Mouse (Mus musculus) forelimb bud, embryonic 11.5 days (tissue): ENCODE measurements around the gene Ube2cbp.

Source experiments
- DNase-seq: peaks from one replicate; pipeline ENCODE4 v3.0.0-alpha.2; 2012; ENCODE audit warnings: low read depth, low spot score

Ube2cbp gene

GRCm38 (mm10) chr9:86464151-86465105 is at the start of gene Ube2cbp:
TSS of gene Ube2cbp (minus strand) at chr9:86464950.
- DNase-seq: peak; percentile 86

- DNase-seq: no peak
Measured at GRCm38 (mm10) chr9:86514390-86514789, 49.6 kb upstream of the Ube2cbp start.

GRCm38 (mm10) chr9:86513733-86514132 is 49.0 kb upstream of the Ube2cbp start:
- no peak for DNase-seq

GRCm38 (mm10) chr9:86507437-86507836 is 42.7 kb upstream of the Ube2cbp start:
- DNase-seq: no peak

GRCm38 (mm10) chr9:86499083-86499482 is 34.3 kb upstream of the Ube2cbp start:
- DNase-seq: no peak

- no peak for DNase-seq
Measured at GRCm38 (mm10) chr9:86496261-86496660, 31.5 kb upstream of the Ube2cbp start.

GRCm38 (mm10) chr9:86491740-86492139 is 27.0 kb upstream of the Ube2cbp start:
- no peak for DNase-seq

- no peak for DNase-seq
Measured at GRCm38 (mm10) chr9:86482236-86482635, 17.5 kb upstream of the Ube2cbp start.

GRCm38 (mm10) chr9:86478414-86479093 is 13.8 kb upstream of the Ube2cbp start:
- no peak for DNase-seq

GRCm38 (mm10) chr9:86476763-86477162 is 12.0 kb upstream of the Ube2cbp start:
- no peak for DNase-seq

GRCm38 (mm10) chr9:86475956-86476355 is 11.2 kb upstream of the Ube2cbp start:
- DNase-seq: no peak

GRCm38 (mm10) chr9:86466990-86467870 is 2.5 kb upstream of the Ube2cbp start, which contains the start of gene Dop1a:
TSS of gene Dop1a (plus strand) at chr9:86467154.
- DNase-seq: peak; percentile 86

GRCm38 (mm10) chr9:86453626-86454025 is 11.1 kb downstream of the Ube2cbp start:
- DNase-seq: no peak

- peak; percentile 82 for DNase-seq
Measured at GRCm38 (mm10) chr9:86451617-86452016, 13.1 kb downstream of the Ube2cbp start.

- DNase-seq: no peak
Measured at GRCm38 (mm10) chr9:86451094-86451493, 13.7 kb downstream of the Ube2cbp start.

GRCm38 (mm10) chr9:86449581-86449980 is 15.2 kb downstream of the Ube2cbp start:
- DNase-seq: peak; percentile 86

GRCm38 (mm10) chr9:86447431-86447830 is 17.3 kb downstream of the Ube2cbp start:
- no peak for DNase-seq

GRCm38 (mm10) chr9:86446847-86447246 is 17.9 kb downstream of the Ube2cbp start:
- DNase-seq: no peak

- DNase-seq: no peak
Measured at GRCm38 (mm10) chr9:86442248-86442647, 22.5 kb downstream of the Ube2cbp start.

- no peak for DNase-seq
Measured at GRCm38 (mm10) chr9:86438337-86439009, 26.3 kb downstream of the Ube2cbp start.

- no peak for DNase-seq
Measured at GRCm38 (mm10) chr9:86436608-86437007, 28.1 kb downstream of the Ube2cbp start.
